Mouse (Mus musculus) heart, adult 2 months (tissue): ENCODE results near the gene Cisd2. TPM values are rescaled to one million over a fixed set of nuclear protein-coding genes. Genes with fewer than 3 reads are reported as not detected.
A peak's percentile ranks its signal among the peaks of the same experiment; 100 is the strongest.

ENCODE experiments used
- DNase-seq, 2 experiments: peaks; one replicate each; pipeline ENCODE4 v3.0.0; 2021
- H3K27ac ChIP-seq: fragments of 200-600 bp; 2 replicates; pipeline ENCODE4 v1.8.1; 2022
- H3K27me3 ChIP-seq: fragments of 200-500 bp; 2 replicates; pipeline ENCODE4 v1.6.1; 2012; ENCODE audit warnings: mild to moderate bottlenecking, low read length, inconsistent platforms, mixed read lengths; ENCODE audit not compliant: control insufficient read depth, insufficient read depth
- H3K36me3 ChIP-seq: fragments of 200-500 bp; 2 replicates; pipeline ENCODE4 v1.6.1; 2012; ENCODE audit warnings: low read length, inconsistent platforms; ENCODE audit not compliant: control insufficient read depth, insufficient read depth
- H3K4me1 ChIP-seq: fragments of 200-500 bp; 2 replicates; pipeline ENCODE4 v1.6.1; 2011; ENCODE audit warnings: low read length; ENCODE audit not compliant: control insufficient read depth, insufficient read depth
- H3K4me3 ChIP-seq: fragments of 200-600 bp; 2 replicates; pipeline ENCODE4 v1.8.1; 2022
- H3K79me2 ChIP-seq: fragments of 200-500 bp; replicated peaks from 2 replicates; pipeline ENCODE4 v1.6.1; 2012; ENCODE audit warnings: mild to moderate bottlenecking, inconsistent platforms, low read length, moderate library complexity, mixed read lengths; ENCODE audit not compliant: control insufficient read depth, insufficient read depth
- H3K9ac ChIP-seq: fragments of 200-500 bp; 2 replicates; pipeline ENCODE4 v1.6.1; 2012; ENCODE audit warnings: low read depth, mild to moderate bottlenecking, control low read depth, inconsistent platforms, low read length, mixed read lengths
- CTCF ChIP-seq: fragments of 200-600 bp; IDR thresholded peaks from 2 replicates; pipeline ENCODE4 v1.8.1; 2022; ENCODE audit warnings: antibody characterized with exemption, mild to moderate bottlenecking, moderate library complexity
- EP300 ChIP-seq: fragments of 200-500 bp; IDR thresholded peaks from 2 replicates; pipeline ENCODE4 v1.6.1; 2011; ENCODE audit warnings: low read depth, low read length, control low read depth; ENCODE audit not compliant: insufficient read depth
- POLR2A ChIP-seq: fragments of 200-500 bp; IDR thresholded peaks from 2 replicates; pipeline ENCODE4 v1.6.1; 2011; ENCODE audit warnings: mild to moderate bottlenecking, low read depth, low read length, control low read depth; ENCODE audit not compliant: insufficient read depth
- WGBS: fragments of 180-500 bp; shearing (Covaris S2); methylation state at CpG from one replicate; pipeline ENCODE4 v1.1.7; 2018; 5-methylcytosine and 5-hydroxymethylcytosine counted together
- intact Hi-C: fragments of 180-260 bp; cut with DNase I; formaldehyde crosslinking; loops from one replicate; pipeline ENCODE4 v1.15.1; 2025
- polyA plus RNA-seq: library from polyadenylated mRNA; depleted of rRNA; stranded (reverse); fragments of >200 nt; gene quantifications from 2 replicates; pipeline ENCODE4 v1.2.3, GENCODE M21; 2012
- total RNA-seq, 2 experiments: library from RNA; stranded (reverse); gene quantifications; 2 replicates each; pipeline ENCODE4 v1.2.3; 2021

The Cisd2 gene
- total and polyA plus RNA-seq, 3 experiments = 20.6 to 55.0 (median 47.1) TPM

- Histone ChIP-seq H3K4me1 (peaks cover 15% of the 10 kb centered on the region), H3K36me3 (peaks cover 60% of the 10 kb centered on the region), H3K9ac (no peak overlapping the region), H3K27me3 (no peaks in the 10 kb centered on the region), H3K27ac (peak overlapping the region; percentile 67), H3K4me3 (no peak overlapping the region), H3K79me2 (peaks cover 3% of the 10 kb centered on the region; the same call in 1 of the 2 replicates)
- TF ChIP-seq EP300 = no peak
- no peak for TF ChIP-seq CTCF
- TF ChIP-seq POLR2A = no peak
- intact Hi-C loops = loop anchor here (5.0 kb wide), 1 partner anchor 33 kb away; no protein-coding TSS in a partner anchor
- DNase-seq = no peak
These were observed 21.2 kb upstream of the Cisd2 start for GRCm38 (mm10) chr3:135444930-135445329.

DNA sequence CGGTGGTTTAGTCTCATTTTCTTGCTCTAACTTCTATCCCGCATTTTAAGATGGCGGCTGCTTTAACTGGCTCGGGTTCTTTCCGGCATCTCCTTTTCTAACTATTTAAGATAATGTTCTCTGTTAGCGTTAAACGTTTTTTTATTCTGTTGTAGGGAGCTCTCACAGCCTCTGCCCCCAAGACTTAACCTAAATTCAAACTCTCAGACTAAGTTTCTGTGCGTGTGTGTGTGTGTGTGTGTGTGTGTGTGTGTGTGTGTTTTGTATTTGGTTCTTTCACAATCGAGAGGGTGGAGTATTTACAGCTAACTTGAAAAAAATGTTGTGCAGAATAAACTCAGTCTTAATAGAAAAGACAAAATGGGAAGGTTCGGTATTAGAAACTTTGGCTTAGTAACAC, 16.9 kb upstream of the Cisd2 start:
- WGBS = 2% methylated on average over 10 of the region's 10 CpGs

DNA sequence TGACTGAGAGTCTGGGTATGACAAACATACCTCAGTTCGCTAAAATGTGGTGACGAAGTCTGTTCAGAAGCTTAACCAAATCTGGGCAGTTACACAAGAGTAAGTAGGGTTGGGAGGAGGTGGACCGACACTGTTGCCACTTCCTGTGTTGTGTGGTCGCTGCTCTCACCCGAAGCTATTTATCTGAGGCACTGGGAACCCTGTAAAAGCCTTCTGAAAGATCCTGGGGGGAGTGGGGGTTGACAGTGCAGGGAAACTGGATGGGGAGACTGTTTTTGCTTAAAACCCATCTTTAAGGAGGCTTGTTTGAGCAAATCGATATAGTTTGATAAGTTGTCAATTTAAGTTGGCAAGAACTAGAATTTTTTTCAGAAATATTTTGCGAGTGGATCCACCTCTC, 16.5 kb upstream of the Cisd2 start:
- Histone ChIP-seq H3K79me2 (peaks cover 2% of the 10 kb centered on the region; the same call in 1 of the 2 replicates), H3K4me3 (peak overlapping the region; percentile 71), H3K36me3 (peaks cover 36% of the 10 kb centered on the region), H3K27me3 (no peaks in the 10 kb centered on the region), H3K4me1 (peaks cover 8% of the 10 kb centered on the region), H3K27ac (peak overlapping the region; percentile 99), H3K9ac (peak overlapping the region; percentile 98)
- peak; percentile 34 for DNase-seq
- intact Hi-C loops = no loop called here
- TF ChIP-seq CTCF (no peak), EP300 (no peak), POLR2A (0 out of 2 replicates have a peak, but pooled peaks have one; percentile 39)
- 1% methylated on average over 7 of the region's 7 CpGs for WGBS

More for the DNA sequence above, 16.9 kb upstream of the Cisd2 start:
- H3K9ac ChIP-seq = peak overlapping the region; percentile 98; the same call in 1 of the 2 replicates
- DNase-seq = no peak
- peak overlapping the region; percentile 99 for H3K27ac ChIP-seq
- no peaks in the 10 kb centered on the region for H3K27me3 ChIP-seq
- peaks cover 2% of the 10 kb centered on the region; the same call in 1 of the 2 replicates for H3K79me2 ChIP-seq
- peaks cover 8% of the 10 kb centered on the region for H3K4me1 ChIP-seq
- no peak for TF ChIP-seq POLR2A
- no peak for TF ChIP-seq CTCF
- no peak for TF ChIP-seq EP300
- peaks cover 39% of the 10 kb centered on the region for H3K36me3 ChIP-seq
- intact Hi-C loops = no loop called here
- H3K4me3 ChIP-seq = peak overlapping the region; percentile 71

DNA sequence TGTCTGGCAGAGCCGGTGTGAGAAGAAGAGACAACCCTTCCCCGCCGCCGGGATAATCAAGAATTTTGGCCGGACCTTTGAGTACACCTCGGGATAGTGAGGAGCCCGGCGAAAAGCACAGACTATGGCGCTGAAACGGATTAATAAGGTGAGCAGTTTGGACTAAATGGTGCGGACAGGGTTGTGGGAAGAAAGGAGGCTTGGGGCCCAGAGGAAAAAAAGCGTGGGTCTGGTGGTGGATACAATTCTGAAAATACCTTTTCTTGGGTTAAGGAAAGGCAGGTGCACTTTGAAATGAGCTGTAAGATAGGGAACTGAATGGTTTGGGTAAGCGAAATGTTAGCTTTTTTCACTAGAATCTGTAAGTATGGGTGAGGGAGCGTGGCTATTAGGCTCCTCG, 15.9 kb upstream of the Cisd2 start:
- H3K4me3 ChIP-seq = peak overlapping the region; percentile 71
- H3K9ac ChIP-seq = peak overlapping the region; percentile 98
- peaks cover 8% of the 10 kb centered on the region for H3K4me1 ChIP-seq
- TF ChIP-seq CTCF = no peak
- no peak for TF ChIP-seq POLR2A
- no peak for TF ChIP-seq EP300
- DNase-seq = no peak
- H3K27me3 ChIP-seq = no peaks in the 10 kb centered on the region
- under 1% methylated on average over 15 of the region's 15 CpGs for WGBS
- intact Hi-C loops = loop anchor here (2.0 kb wide), 1 partner anchor 81 kb away; no protein-coding TSS in a partner anchor
- peak overlapping the region; percentile 99 for H3K27ac ChIP-seq
- peaks cover 2% of the 10 kb centered on the region; the same call in 1 of the 2 replicates for H3K79me2 ChIP-seq
- peaks cover 32% of the 10 kb centered on the region for H3K36me3 ChIP-seq

DNA sequence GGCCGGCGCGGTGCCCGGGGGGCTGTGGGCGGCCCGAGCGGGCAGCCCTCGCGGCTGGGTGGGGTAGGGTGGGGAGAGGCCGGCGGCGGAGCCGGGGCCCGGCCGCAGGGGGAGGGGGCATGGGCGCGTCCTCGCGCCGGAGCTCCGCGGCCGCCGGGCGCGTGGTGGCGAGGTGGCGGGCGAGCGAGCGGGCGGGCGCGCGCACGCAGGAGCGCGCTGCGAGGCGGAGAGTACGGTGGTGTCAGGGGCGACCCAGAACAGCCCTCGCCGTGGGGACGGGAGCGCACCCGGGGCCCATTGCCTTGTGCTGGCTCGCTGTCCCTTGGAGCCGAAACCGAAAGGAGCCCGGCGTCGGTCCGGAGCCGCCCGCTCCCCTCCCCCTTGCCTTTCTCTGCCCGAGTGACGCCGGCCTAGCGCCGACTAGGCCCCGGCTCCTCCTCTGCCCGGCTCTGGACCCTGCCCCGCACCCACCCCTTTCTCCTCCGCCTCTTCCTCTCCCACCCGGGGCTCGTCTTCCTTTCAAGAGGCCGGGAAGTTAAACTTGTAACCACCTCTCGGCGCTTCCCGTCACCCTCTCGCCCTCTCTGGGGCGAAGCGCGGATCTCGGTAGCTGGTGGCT, 15.3 kb upstream of the Cisd2 start:
- peak; percentile 89 to 92 for DNase-seq
- Histone ChIP-seq H3K4me3 (peak overlapping the region; percentile 71), H3K4me1 (peaks cover 6% of the 10 kb centered on the region), H3K9ac (peak overlapping the region; percentile 98), H3K79me2 (peaks cover 2% of the 10 kb centered on the region; the same call in 1 of the 2 replicates), H3K27ac (peak overlapping the region; percentile 99), H3K27me3 (no peaks in the 10 kb centered on the region), H3K36me3 (peaks cover 28% of the 10 kb centered on the region)
- intact Hi-C loops = loop anchor here (1.0 to 2.0 kb wide), 2 partner anchors 16 to 82 kb away; partner anchors contain the start of gene Cisd2
- under 1% methylated on average over 59 of the region's 76 CpGs for WGBS
- TF ChIP-seq EP300 = peak; percentile 48; the same call in 1 of the 2 replicates
- 0 out of 2 replicates have a peak, but pooled peaks have one; percentile 42 for TF ChIP-seq POLR2A
- TF ChIP-seq CTCF = no peak

DNA sequence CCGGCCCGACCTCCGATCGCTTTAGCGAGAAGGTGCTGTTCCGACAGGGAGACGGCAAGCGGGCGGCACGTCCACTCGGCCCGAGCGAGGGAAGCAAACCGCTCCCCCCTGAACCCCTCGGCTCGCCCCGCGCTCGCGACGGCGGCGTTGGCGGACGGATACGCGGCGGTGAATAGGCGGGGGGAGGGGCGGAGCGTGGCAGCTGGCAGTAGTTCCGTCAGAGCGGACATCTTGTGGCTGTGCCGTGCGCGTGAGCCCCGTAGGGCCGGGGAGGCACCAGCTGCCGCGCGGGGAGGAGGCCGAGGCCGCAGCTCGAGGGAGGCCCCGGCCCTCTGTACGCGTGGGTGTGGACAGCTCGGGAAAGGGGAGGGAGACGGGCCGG, 14.8 kb upstream of the Cisd2 start:
- Histone ChIP-seq H3K27me3 (no peaks in the 10 kb centered on the region), H3K9ac (peak overlapping the region; percentile 98), H3K4me1 (peaks cover 4% of the 10 kb centered on the region), H3K4me3 (peak overlapping the region; percentile 71), H3K27ac (peak overlapping the region; percentile 99), H3K79me2 (peaks cover 2% of the 10 kb centered on the region; the same call in 1 of the 2 replicates), H3K36me3 (peaks cover 24% of the 10 kb centered on the region)
- intact Hi-C loops = loop anchor here (1.0 to 2.0 kb wide), 2 partner anchors 15 to 82 kb away; partner anchors contain the start of gene Cisd2
- DNase-seq = peak; percentile 95 to 96
- WGBS = 0% methylated on average over 43 of the region's 50 CpGs
- TF ChIP-seq EP300 = peak; percentile 11; the same call in 1 of the 2 replicates
- peak; percentile 79; the same call in 1 of the 2 replicates for TF ChIP-seq POLR2A
- TF ChIP-seq CTCF = no peak
